Mouse (Mus musculus) frontal cortex, postnatal 10 days (tissue): ENCODE measurements around the gene Wnt6.
"Not testable (repeated sequence)": the region's sequence is repeated elsewhere in the genome, so short reads cannot be mapped to it uniquely, and the experiment has no call there.

Source experiments
- DNase-seq, 2 experiments: peaks; one replicate each; pipeline ENCODE4 v3.0.0; 2022; ENCODE audit warnings: low spot score in 2 of 2, mixed read lengths in 1 of 2

Gene Wnt6

DNA sequence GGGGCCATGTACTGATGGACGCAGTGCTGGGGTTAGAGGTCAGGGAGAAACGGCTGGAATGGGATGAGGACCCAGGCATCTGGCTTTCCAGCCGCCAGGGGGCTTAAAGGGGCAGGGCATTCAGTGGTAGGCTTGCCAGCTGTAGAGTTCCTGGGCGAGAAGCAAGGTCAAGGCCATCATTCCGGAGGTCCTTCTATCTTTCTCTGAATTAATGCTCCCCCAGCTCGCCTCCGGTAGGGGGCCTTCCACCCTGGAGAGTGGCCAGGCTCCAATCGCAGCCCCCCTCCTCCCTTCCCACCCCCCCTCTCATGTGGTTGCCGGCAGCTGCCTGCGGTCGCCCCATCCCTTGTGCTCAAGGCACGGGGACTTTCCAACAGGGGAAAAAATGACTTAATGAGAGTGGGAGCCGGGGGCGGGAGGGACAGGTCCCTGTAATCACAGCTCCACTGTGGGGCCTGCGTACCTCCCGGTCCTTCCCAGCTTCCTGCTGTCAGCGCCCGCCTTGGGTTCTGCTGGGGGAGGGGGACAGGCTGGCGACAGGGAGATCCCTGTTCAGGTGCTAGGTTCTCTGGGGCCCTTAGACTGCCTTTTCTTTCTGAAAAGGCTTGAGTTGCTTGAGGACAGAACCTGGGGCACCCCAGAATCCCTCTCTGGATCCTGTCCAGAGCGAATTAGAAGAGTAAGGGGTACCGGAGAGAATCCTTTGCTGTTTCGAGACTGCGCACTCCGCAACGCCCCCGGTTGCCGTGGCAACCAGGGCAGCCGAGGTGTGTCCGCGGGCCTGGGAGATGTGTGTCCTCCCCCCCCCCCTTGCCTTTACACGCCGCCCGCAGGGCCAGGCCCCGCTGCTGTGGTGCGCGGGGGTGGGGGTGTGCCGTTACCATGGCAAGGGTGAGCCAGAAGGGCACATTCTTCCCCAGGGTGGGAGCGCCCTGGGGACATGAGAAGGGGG, 34.9 kb downstream of the Wnt6 start:
- peak; percentile 54 to 66 for DNase-seq

DNA sequence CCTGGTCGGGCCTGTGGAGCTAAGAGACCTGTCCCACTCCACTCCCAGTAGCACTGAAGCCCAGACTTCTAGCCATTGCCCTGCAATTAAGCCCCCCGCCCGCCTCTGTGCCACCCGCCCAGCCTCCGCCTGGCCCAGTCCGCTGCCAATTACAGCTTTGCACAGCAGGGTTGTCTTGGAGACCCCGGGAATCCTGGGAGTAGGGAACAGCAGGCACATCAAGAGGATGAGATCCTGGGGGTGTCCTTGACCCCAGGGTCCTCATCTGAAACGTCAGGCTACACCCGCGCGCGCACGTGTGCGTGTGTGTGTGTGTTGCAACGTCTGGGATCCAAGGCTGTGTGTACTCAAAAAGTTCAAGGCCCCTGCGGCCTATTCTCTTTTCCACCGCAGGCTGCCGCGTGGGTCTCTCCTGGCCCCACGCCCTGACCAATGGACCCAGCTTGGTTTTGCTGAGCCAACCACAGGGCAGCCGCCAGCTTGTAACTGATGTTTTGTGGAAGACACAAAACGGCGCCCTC, 35.9 kb downstream of the Wnt6 start:
- DNase-seq, result peak in 1 of 2 experiments; percentile 41

DNA sequence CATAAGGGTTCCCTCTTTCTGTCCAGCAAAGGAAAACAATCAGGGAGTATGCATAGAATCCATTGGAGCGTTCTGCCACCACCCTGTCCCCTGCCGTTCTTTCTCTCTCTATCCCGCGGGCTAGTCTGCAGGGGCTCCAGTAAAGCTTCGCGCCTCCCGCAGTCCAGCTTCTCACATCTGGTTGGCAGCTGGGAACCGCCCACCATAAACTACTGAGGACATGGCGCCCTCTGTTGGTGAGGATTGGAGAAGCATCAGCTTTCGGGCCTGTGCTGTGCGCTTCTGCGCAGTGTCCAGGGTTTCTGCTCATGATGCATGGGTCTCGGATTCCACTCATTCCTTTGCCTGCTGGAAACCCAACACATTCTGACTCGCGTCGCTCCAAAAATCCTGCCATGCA, 36.4 kb downstream of the Wnt6 start:
- peak; percentile 80 to 90 for DNase-seq

DNA sequence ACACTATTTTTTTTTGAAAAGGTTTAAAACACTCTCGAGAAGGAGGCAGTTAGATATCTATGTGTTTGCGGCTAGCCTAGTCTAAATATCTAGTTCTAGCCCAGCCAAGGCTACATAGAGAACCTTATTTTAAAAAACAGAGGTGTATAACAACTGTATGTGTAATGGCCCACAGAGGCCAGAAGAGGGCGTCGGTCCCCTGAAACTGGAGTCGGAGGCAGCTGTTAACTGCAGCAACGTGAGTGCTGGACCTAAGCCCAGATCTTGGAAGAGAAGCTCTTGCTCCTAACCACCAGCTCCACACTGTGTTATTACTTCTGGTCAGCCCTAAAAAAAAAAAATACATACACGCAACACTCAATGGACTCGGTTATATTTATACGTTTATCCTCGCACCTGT, 37.3 kb downstream of the Wnt6 start:
- DNase-seq, result no peak

DNA sequence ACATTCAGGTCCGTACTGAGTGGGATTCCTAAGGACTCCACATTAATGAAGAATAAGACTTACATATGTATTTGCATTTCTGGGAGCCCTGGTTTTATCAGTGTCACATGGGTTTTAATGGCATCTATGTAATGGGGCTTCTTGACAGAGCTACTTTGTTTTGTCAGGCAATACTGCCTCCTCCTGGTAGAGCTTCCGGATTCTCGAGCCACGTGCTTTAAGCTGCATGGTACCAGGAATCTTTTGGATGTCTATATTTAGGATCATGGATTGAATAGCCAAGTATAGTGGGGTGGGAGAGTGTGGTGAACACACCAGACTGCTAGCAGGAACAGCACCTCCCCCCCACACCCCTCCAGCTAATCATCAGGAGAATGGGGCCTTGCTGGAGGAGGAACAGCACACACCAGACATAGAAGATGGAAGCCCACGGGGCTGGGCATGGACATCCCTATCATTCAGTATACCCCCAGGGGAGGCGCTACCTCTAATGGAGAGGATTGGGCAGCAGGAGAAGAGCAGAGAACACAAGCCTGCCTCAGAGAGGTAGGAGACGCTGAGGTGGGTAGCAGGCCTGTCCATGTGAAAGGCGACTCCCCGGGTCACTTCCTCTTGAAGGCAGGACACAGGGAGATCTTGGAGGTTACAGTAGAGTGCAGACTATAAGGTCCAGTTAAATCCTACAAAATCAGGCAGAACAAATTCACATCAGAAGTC, 43.4 kb downstream of the Wnt6 start:
- no peak for DNase-seq

GRCm38 (mm10) chr1:74815965-74816364, 44.3 kb downstream of the Wnt6 start:
- DNase-seq, result not testable (repeated sequence)

DNA sequence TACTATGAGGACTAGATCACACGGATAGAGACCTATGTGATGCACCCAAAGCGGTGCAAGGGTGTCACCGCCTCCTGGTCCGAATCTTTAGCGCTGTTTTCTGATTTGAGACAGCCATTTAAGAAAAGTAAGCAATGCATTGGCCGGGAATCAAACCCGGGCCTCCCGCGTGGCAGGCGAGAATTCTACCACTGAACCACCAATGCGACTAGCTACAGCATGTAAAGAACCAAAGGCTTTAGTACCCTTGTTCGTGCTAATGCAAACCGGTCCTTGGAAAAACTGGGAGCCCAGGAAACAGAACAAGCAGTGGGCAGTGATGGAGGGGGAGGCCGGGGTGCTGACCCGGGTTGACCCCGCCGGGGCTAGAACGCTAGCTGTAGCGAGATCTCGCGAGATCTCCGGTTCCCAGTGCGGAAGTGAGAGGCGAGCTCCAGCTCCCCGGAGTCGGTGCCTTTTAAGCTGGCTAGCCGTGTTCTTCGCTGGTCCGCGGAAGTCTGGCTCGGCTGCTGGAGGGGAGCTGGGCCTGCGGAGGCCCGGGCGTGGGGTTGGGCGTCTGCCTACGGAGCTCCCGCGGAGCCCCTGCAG, 45.0 kb downstream of the Wnt6 start:
- DNase-seq, result peak; percentile 87 to 90

DNA sequence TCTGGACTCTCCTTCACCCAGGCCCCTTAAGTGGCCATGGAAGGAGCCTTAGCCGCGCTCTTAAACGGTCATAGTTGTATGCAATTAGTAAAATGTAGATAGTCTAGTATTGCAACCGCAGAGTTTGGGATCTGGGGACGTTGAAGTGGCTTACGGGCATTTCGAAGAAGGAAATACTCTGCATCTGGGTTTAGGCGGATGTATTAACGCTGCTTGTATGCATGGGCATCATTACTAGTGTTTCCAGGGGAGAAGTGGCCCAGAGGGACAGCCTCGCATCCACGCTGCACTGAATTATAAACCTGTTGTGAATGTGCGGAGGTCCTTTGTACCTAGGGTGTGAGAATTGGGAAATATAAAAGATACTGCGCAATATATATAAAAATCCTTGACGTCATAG, 45.5 kb downstream of the Wnt6 start:
- DNase-seq, result no peak

- DNase-seq, result no peak
Observed at GRCm38 (mm10) chr1:74818509-74818908, 46.8 kb downstream of the Wnt6 start.

GRCm38 (mm10) chr1:74823598-74823997, 51.9 kb downstream of the Wnt6 start:
- not testable (repeated sequence) for DNase-seq

GRCm38 (mm10) chr1:74824518-74825302, 53.0 kb downstream of the Wnt6 start:
- DNase-seq, result peak; percentile 39 to 60

DNA sequence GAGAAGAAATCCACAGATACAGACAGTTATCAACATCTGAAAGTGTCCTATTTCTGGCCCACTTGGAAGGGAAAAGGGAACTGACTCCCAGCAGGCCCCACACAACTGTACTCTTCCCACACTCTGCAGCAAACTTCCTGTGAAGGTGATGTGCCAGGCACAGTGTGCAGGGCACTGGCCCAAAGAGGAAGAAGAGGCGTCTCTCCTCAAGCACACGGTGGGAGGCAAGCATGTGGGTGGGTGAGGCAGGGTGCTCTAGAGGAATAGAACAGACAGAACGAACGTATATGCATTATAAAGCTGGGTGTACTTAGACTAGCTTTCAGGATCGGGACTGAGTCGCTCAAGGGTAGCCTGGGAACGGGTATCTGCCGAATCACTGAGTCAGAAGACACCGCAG, 58.4 kb downstream of the Wnt6 start:
- DNase-seq, result no peak

DNA sequence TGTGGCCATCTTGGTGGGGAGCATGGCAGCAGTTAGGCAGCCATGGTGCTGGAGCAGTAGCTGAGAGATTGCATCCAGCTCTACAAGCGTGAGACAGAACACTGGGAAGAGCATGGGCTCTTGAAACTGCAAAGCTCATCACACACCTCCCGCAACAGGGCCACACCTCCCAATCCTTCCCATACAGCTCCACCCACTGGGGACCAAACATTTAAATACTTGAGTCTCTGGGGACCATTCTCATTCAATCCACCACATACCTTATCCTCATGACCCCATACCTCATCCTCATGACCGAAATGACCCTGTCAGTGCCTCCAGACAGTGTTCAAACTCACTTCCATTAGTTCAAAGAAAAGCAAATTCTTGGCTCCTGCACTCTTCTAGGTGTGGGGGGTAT, 61.6 kb downstream of the Wnt6 start:
- DNase-seq, result no peak
